Mouse (Mus musculus): ENCODE data around the gene Eif2b2. TPM values are rescaled to one million over a fixed set of nuclear protein-coding genes. Genes with fewer than 3 reads are reported as not detected.

Eif2b2 gene
- total RNA-seq, 2 experiments from 2014 or later = 9.5 to 12.1 TPM

GRCm38 (mm10) chr12:85193146-85193545 is 26.1 kb upstream of the Eif2b2 start:
- no peak for ATAC-seq (replicated peaks; ENCODE audit: low FRiP score, poor library complexity, severe bottlenecking)

- no peak for ATAC-seq (replicated peaks; ENCODE audit: low FRiP score, poor library complexity, severe bottlenecking)
These were observed 25.2 kb upstream of the Eif2b2 start for GRCm38 (mm10) chr12:85193923-85194622.

- no peak for ATAC-seq (replicated peaks; ENCODE audit: low FRiP score, poor library complexity, severe bottlenecking)
These were observed 24.7 kb upstream of the Eif2b2 start for GRCm38 (mm10) chr12:85194623-85195018.

GRCm38 (mm10) chr12:85195086-85195485 is 24.2 kb upstream of the Eif2b2 start:
- no peak for ATAC-seq (replicated peaks; ENCODE audit: low FRiP score, poor library complexity, severe bottlenecking)

- no peak for ATAC-seq (replicated peaks; ENCODE audit: low FRiP score, poor library complexity, severe bottlenecking)
These were observed 23.1 kb upstream of the Eif2b2 start for GRCm38 (mm10) chr12:85196191-85196590.

- ATAC-seq (replicated peaks; ENCODE audit: low FRiP score, poor library complexity, severe bottlenecking) = no peak
These were observed 21.9 kb upstream of the Eif2b2 start for GRCm38 (mm10) chr12:85197371-85197770.

GRCm38 (mm10) chr12:85197936-85198335 is 21.3 kb upstream of the Eif2b2 start:
- ATAC-seq (replicated peaks; ENCODE audit: low FRiP score, poor library complexity, severe bottlenecking) = no peak

- no peak for ATAC-seq (replicated peaks; ENCODE audit: low FRiP score, poor library complexity, severe bottlenecking)
These were observed 19.3 kb upstream of the Eif2b2 start for GRCm38 (mm10) chr12:85199954-85200353.

- ATAC-seq (replicated peaks; ENCODE audit: low FRiP score, poor library complexity, severe bottlenecking) = no peak
These were observed 18.1 kb upstream of the Eif2b2 start for GRCm38 (mm10) chr12:85200929-85201829.

- no peak for ATAC-seq (replicated peaks; ENCODE audit: low FRiP score, poor library complexity, severe bottlenecking)
These were observed 17.5 kb upstream of the Eif2b2 start for GRCm38 (mm10) chr12:85201830-85202147.

GRCm38 (mm10) chr12:85202191-85202590 is 17.1 kb upstream of the Eif2b2 start:
- no peak for ATAC-seq (replicated peaks; ENCODE audit: low FRiP score, poor library complexity, severe bottlenecking)

- no peak for ATAC-seq (replicated peaks; ENCODE audit: low FRiP score, poor library complexity, severe bottlenecking)
These were observed 15.6 kb upstream of the Eif2b2 start for GRCm38 (mm10) chr12:85203699-85204098.

GRCm38 (mm10) chr12:85204105-85204504 is 15.2 kb upstream of the Eif2b2 start:
- ATAC-seq (replicated peaks; ENCODE audit: low FRiP score, poor library complexity, severe bottlenecking) = no peak

- no peak for ATAC-seq (replicated peaks; ENCODE audit: low FRiP score, poor library complexity, severe bottlenecking)
These were observed 13.9 kb upstream of the Eif2b2 start for GRCm38 (mm10) chr12:85205425-85205824.

- ATAC-seq (replicated peaks; ENCODE audit: low FRiP score, poor library complexity, severe bottlenecking) = no peak
These were observed 10.5 kb upstream of the Eif2b2 start for GRCm38 (mm10) chr12:85208687-85209199.

GRCm38 (mm10) chr12:85215031-85215430 is 4.2 kb upstream of the Eif2b2 start:
- no peak for ATAC-seq (replicated peaks; ENCODE audit: low FRiP score, poor library complexity, severe bottlenecking)

- ATAC-seq (replicated peaks; ENCODE audit: low FRiP score, poor library complexity, severe bottlenecking) = no peak
These were observed 1.5 kb upstream of the Eif2b2 start for GRCm38 (mm10) chr12:85217733-85218310.

GRCm38 (mm10) chr12:85219905-85220290 is 617 bp downstream of the Eif2b2 start:
- peak; percentile 26 for ATAC-seq (replicated peaks; ENCODE audit: low FRiP score, poor library complexity, severe bottlenecking)

GRCm38 (mm10) chr12:85227227-85227626 is 7.9 kb downstream of the Eif2b2 start:
- ATAC-seq (replicated peaks; ENCODE audit: low FRiP score, poor library complexity, severe bottlenecking) = no peak

- ATAC-seq (replicated peaks; ENCODE audit: low FRiP score, poor library complexity, severe bottlenecking) = no peak
These were observed 8.8 kb downstream of the Eif2b2 start for GRCm38 (mm10) chr12:85227876-85228599.

Data from erythroblast, adult 5-6 weeks (primary cell).